Mouse (Mus musculus): ENCODE data around the gene Acad9. TPM values are rescaled to one million over a fixed set of nuclear protein-coding genes. Genes with fewer than 3 reads are reported as not detected.

The Acad9 gene
- polyA plus RNA-seq (2014; fragmentation: Nextera tagmentation; extraction: Ambion mirVana) = 68.7 and 71.1 TPM in 2 replicates

DNA sequence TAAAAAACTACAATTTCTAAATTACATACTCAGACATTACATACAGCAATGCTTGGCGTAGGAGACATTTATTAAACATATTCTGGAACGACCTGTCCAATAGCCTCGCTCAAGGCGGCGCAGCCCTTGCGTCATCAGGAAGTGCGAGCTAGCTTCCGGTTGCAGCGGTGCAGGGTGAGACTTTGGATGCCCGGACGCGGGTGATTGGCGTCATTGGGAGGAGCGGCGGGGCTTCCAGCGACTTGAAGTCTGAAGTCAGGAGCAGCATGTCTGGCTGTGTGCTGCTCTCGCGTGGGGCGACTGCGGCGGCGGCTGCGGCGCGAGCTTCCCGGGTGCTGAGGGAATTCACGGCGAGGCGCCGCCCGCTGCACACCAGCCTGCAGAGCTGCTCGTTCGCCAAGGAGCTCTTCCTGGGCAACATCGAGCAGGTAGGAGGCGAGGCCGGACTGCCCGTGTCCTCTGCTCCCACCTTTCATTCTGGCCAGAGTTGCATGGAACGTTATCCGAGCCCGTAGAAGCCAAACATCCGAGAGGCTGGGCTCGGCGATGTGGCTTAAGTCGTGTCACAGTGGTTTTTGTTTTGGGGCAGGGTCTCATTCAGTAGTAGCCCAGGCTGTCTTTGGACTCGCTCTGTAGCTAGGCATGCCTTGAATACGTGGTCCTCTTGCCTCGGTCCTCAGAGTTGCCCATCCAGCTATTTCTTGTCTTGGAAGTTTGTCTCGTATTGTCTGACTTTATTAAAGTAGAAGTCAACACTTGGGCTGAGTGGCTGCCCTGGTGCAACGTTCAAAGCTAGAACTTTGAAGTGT, at the start of gene Acad9:
Gene Acad9 (plus strand): TSS at position 137 of the 809 bp plus-strand sequence.
- Histone ChIP-seq H3K4me3 (ENCODE audit: low read depth, low read length) (peak within 1 kb of the TSS; percentile 70), H3K9me3 (ENCODE audit: control insufficient read depth, low read length) (no peaks in the 10 kb centered on the region), H3K9ac (ENCODE audit: low read depth, low read length) (peak within 1 kb of the TSS; percentile 72), H3K27me3 (replicated peaks; ENCODE audit: control insufficient read depth, insufficient read depth, low read length) (no peaks in the 10 kb centered on the region), H3K4me2 (peak within 1 kb of the TSS; percentile 90), H3K36me3 (ENCODE audit: control insufficient read depth, insufficient read depth, low read length) (no peaks in the 10 kb centered on the region), H3K4me1 (replicated peaks; ENCODE audit: control insufficient read depth, insufficient read depth, low read length) (peaks cover 10% of the 10 kb centered on the region; the same call in 1 of the 2 replicates), H3K27ac (ENCODE audit: low read depth, low read length) (0 out of 2 replicates have a peak within 1 kb of the TSS, but pooled peaks have one; percentile 0)
- WGBS = under 1% methylated on average over 49 of the region's 49 CpGs
- DNase-seq (ENCODE audit: low spot score) = peak; percentile 92
- ATAC-seq (replicated peaks; ENCODE audit: low FRiP score) = peak; percentile 95

DNA sequence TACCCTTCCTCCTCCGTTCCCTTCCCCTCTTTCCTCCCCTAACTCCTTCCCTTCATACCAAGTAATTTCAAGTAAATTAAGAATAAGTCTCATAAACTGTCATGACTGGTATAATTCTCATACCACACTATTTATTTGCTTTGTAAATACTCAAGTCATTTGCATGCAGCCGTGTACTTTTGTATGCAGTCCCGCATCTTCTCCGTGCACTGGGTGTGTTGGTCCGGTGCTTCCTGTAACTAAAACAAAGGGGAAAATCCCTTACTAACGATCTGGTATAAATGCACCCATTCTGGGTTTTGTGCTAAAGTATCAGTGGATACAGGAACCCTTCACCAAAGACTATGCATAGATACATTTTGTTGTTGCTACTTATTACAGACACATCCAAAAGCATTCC, 40.0 kb upstream of the Acad9 start:
- Histone ChIP-seq H3K27me3 (replicated peaks; ENCODE audit: control insufficient read depth, insufficient read depth, low read length) (no peaks in the 10 kb centered on the region), H3K4me3 (ENCODE audit: low read depth, low read length) (no peak overlapping the region), H3K9me3 (ENCODE audit: control insufficient read depth, low read length) (no peaks in the 10 kb centered on the region), H3K9ac (ENCODE audit: low read depth, low read length) (no peak overlapping the region), H3K36me3 (ENCODE audit: control insufficient read depth, insufficient read depth, low read length) (no peaks in the 10 kb centered on the region), H3K4me2 (no peak overlapping the region), H3K27ac (ENCODE audit: low read depth, low read length) (no peak overlapping the region), H3K4me1 (replicated peaks; ENCODE audit: control insufficient read depth, insufficient read depth, low read length) (no peaks in the 10 kb centered on the region)
- 80% methylated on average over 6 of the region's 6 CpGs for WGBS
- ATAC-seq (replicated peaks; ENCODE audit: low FRiP score) = no peak
- DNase-seq (ENCODE audit: low spot score) = no peak

DNA sequence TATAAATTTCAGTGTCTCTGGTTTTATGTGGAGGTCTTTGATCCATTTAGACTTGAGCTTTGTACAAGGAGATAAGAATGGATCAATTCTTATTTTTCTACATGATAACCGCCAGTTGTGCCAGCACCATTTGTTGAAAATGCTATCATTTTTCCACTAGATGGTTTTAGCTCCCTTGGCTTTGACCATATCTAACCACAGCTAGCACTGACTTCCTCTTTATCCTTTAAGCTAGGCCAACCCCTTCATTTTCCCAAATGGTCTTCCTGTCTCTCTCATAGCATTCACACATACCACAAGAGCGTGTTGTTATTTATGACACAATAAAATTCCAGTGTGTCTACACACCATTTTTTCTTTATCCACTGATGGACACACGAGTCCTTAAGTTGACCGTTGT, 35.8 kb upstream of the Acad9 start:
- H3K27ac ChIP-seq (ENCODE audit: low read depth, low read length) = no peak overlapping the region
- H3K4me3 ChIP-seq (ENCODE audit: low read depth, low read length) = no peak overlapping the region
- ATAC-seq (replicated peaks; ENCODE audit: low FRiP score) (no peak), DNase-seq (ENCODE audit: low spot score) (no peak)
- no peaks in the 10 kb centered on the region for H3K4me1 ChIP-seq (replicated peaks; ENCODE audit: control insufficient read depth, insufficient read depth, low read length)
- H3K4me2 ChIP-seq = no peak overlapping the region
- no peak overlapping the region for H3K9ac ChIP-seq (ENCODE audit: low read depth, low read length)
- no peaks in the 10 kb centered on the region for H3K9me3 ChIP-seq (ENCODE audit: control insufficient read depth, low read length)
- H3K36me3 ChIP-seq (ENCODE audit: control insufficient read depth, insufficient read depth, low read length) = no peaks in the 10 kb centered on the region
- WGBS = 72% methylated on average over 4 of the region's 4 CpGs
- no peaks in the 10 kb centered on the region for H3K27me3 ChIP-seq (replicated peaks; ENCODE audit: control insufficient read depth, insufficient read depth, low read length)

DNA sequence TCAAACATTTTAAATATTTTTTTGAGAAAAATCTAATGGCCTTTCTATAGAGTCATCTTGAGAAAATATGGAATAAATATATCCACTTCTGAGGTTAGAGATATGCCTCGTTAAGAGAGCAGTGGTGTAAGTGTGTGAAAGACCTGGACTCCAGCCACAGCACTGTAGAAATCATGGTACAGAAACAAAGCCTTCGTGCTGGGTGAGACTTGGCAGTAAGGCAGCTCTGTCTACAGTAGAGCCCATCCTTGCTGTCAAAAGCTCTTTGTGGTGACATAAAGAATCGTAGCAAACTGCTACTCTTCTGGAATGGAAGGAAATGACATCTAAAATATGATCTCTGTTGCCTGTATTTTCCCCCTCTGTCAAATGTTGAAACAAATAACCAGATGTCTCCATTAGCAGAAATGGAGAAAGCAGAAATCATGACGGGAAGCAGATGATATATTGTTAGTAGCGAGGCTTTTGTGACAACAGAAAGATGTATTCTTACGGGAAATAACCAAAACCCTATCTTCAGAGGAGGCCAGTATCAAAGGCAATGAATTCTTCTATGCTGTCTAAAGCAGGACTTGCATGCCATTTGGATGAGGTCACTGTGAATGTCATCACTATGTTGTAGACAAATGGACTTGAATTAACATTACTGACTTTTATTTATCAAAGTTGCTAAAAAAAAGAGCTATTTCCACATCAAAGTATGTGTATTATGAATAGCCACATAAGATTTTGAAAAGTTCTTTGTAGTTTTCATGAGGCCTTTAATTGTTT, 33.9 kb upstream of the Acad9 start:
- Histone ChIP-seq H3K4me3 (ENCODE audit: low read depth, low read length) (no peak overlapping the region), H3K4me2 (no peak overlapping the region), H3K27me3 (replicated peaks; ENCODE audit: control insufficient read depth, insufficient read depth, low read length) (no peaks in the 10 kb centered on the region), H3K36me3 (ENCODE audit: control insufficient read depth, insufficient read depth, low read length) (no peaks in the 10 kb centered on the region), H3K9ac (ENCODE audit: low read depth, low read length) (no peak overlapping the region), H3K4me1 (replicated peaks; ENCODE audit: control insufficient read depth, insufficient read depth, low read length) (no peaks in the 10 kb centered on the region), H3K9me3 (ENCODE audit: control insufficient read depth, low read length) (no peaks in the 10 kb centered on the region), H3K27ac (ENCODE audit: low read depth, low read length) (no peak overlapping the region)
- 63% methylated on average over 6 of the region's 6 CpGs for WGBS
- ATAC-seq (replicated peaks; ENCODE audit: low FRiP score) = no peak
- DNase-seq (ENCODE audit: low spot score) = no peak

DNA sequence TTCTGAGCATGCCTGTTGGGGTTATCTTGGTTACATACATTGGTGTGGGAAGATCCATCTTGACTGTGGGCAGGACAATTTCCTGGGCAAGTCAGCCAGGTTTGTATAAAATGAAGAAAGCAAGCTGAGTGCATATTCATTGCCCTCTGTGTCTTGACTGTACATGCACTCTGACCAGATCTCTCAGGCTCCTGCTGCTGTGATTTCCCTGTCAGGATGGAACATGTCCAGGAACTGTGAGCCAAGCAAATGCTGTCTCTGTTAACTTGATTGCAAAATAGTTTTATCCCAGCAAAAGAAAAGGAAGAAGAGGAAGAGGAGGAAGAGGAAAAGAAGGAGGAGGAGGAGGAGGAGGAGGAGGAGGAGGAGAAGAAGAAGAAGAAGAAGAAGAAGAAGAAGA, 21.3 kb upstream of the Acad9 start:
- Histone ChIP-seq H3K4me1 (replicated peaks; ENCODE audit: control insufficient read depth, insufficient read depth, low read length) (no peaks in the 10 kb centered on the region), H3K27me3 (replicated peaks; ENCODE audit: control insufficient read depth, insufficient read depth, low read length) (no peaks in the 10 kb centered on the region), H3K4me3 (ENCODE audit: low read depth, low read length) (no peak overlapping the region), H3K9me3 (ENCODE audit: control insufficient read depth, low read length) (no peaks in the 10 kb centered on the region), H3K9ac (ENCODE audit: low read depth, low read length) (no peak overlapping the region), H3K36me3 (ENCODE audit: control insufficient read depth, insufficient read depth, low read length) (no peaks in the 10 kb centered on the region), H3K4me2 (no peak overlapping the region), H3K27ac (ENCODE audit: low read depth, low read length) (no peak overlapping the region)
- ATAC-seq (replicated peaks; ENCODE audit: low FRiP score) (no peak), DNase-seq (ENCODE audit: low spot score) (no peak)

DNA sequence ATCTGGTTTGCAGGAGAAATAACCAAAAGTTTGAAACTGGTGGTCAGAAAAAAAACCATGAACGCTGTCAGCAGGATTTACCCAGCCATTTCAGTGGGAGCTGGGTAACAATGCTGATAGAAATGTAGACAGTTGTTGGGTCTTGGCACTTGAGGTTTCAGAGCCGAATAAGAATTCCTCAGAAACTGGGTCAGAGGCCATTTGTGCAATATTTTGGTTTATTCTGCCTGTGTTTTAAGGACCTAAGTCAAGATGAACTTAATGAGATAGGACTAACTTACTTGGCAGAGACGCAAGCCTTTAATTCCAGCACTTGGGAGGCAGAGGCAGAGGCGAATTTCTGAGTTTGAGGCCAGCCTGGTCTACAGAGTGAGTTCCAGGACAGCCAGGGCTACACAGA, 20.7 kb upstream of the Acad9 start:
- no peak for DNase-seq (ENCODE audit: low spot score)
- H3K36me3 ChIP-seq (ENCODE audit: control insufficient read depth, insufficient read depth, low read length) = no peaks in the 10 kb centered on the region
- ATAC-seq (replicated peaks; ENCODE audit: low FRiP score) = no peak
- H3K4me3 ChIP-seq (ENCODE audit: low read depth, low read length) = no peak overlapping the region
- H3K9ac ChIP-seq (ENCODE audit: low read depth, low read length) = no peak overlapping the region
- H3K4me1 ChIP-seq (replicated peaks; ENCODE audit: control insufficient read depth, insufficient read depth, low read length) = no peaks in the 10 kb centered on the region
- no peaks in the 10 kb centered on the region for H3K9me3 ChIP-seq (ENCODE audit: control insufficient read depth, low read length)
- H3K27ac ChIP-seq (ENCODE audit: low read depth, low read length) = no peak overlapping the region
- WGBS = 70% methylated on average over 4 of the region's 4 CpGs
- no peaks in the 10 kb centered on the region for H3K27me3 ChIP-seq (replicated peaks; ENCODE audit: control insufficient read depth, insufficient read depth, low read length)
- no peak overlapping the region for H3K4me2 ChIP-seq

DNA sequence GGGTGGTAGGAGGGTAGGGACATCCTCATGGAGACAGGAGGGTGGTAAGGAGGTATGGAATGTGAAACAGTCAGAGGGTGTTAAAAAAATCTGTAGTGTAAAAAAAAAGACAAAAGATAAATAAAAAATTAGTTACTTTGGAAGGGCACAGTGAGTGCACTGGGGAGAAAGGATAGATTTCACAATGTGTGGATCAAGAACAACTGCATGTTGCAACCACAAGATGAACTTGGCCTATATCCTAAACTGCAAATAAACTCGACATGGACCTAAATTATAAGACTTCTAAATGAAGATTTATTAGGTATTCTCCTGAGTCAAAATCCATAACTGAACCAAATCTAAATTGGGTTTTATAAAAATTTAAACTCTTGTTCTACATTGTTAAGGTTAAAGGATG, 16.7 kb upstream of the Acad9 start:
- ATAC-seq (replicated peaks; ENCODE audit: low FRiP score) (no peak), DNase-seq (ENCODE audit: low spot score) (no peak)
- Histone ChIP-seq H3K9ac (ENCODE audit: low read depth, low read length) (no peak overlapping the region), H3K27ac (ENCODE audit: low read depth, low read length) (no peak overlapping the region), H3K4me3 (ENCODE audit: low read depth, low read length) (no peak overlapping the region), H3K36me3 (ENCODE audit: control insufficient read depth, insufficient read depth, low read length) (no peaks in the 10 kb centered on the region), H3K9me3 (ENCODE audit: control insufficient read depth, low read length) (no peaks in the 10 kb centered on the region), H3K4me1 (replicated peaks; ENCODE audit: control insufficient read depth, insufficient read depth, low read length) (no peaks in the 10 kb centered on the region), H3K27me3 (replicated peaks; ENCODE audit: control insufficient read depth, insufficient read depth, low read length) (no peaks in the 10 kb centered on the region), H3K4me2 (no peak overlapping the region)
- 59% methylated on average over 1 of the region's 1 CpGs for WGBS

DNA sequence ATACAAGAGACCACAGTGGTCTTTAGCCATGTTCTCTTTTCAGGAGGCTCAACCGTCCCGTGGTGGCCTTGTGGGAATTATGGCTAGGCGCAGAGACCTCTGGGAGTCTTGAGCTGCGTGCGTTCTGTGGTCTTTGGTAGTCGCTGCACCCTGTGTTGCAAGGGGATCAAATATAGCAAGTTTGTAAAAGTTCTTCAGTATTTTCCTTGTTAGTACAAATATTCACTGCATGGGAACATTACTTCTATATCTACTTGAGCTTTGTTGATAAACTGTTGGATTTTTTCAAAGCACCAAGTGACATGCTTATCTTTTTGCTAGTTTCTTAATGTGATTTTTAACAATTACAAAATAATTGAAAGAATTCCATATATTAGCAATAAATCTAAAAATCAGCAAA, 12.3 kb upstream of the Acad9 start, which contains the start of gene Ccdc144b:
Gene Ccdc144b (minus strand): TSS at position 101 of the 400 bp plus-strand sequence.
- ATAC-seq (replicated peaks; ENCODE audit: low FRiP score) = no peak
- no peak within 1 kb of the TSS for H3K9ac ChIP-seq (ENCODE audit: low read depth, low read length)
- no peak within 1 kb of the TSS for H3K27ac ChIP-seq (ENCODE audit: low read depth, low read length)
- no peak within 1 kb of the TSS for H3K4me2 ChIP-seq
- WGBS = 86% methylated on average over 6 of the region's 6 CpGs
- H3K4me1 ChIP-seq (replicated peaks; ENCODE audit: control insufficient read depth, insufficient read depth, low read length) = no peaks in the 10 kb centered on the region
- H3K36me3 ChIP-seq (ENCODE audit: control insufficient read depth, insufficient read depth, low read length) = no peaks in the 10 kb centered on the region
- no peaks in the 10 kb centered on the region for H3K27me3 ChIP-seq (replicated peaks; ENCODE audit: control insufficient read depth, insufficient read depth, low read length)
- no peak for DNase-seq (ENCODE audit: low spot score)
- H3K4me3 ChIP-seq (ENCODE audit: low read depth, low read length) = no peak within 1 kb of the TSS
- no peaks in the 10 kb centered on the region for H3K9me3 ChIP-seq (ENCODE audit: control insufficient read depth, low read length)
